Mouse (Mus musculus): ENCODE results near the gene Ugcg. TPM values are rescaled to one million over a fixed set of nuclear protein-coding genes. Genes with fewer than 3 reads are reported as not detected.

Ugcg gene
- polyA plus RNA-seq, 2 experiments: 15.3 to 34.0 TPM

DNA sequence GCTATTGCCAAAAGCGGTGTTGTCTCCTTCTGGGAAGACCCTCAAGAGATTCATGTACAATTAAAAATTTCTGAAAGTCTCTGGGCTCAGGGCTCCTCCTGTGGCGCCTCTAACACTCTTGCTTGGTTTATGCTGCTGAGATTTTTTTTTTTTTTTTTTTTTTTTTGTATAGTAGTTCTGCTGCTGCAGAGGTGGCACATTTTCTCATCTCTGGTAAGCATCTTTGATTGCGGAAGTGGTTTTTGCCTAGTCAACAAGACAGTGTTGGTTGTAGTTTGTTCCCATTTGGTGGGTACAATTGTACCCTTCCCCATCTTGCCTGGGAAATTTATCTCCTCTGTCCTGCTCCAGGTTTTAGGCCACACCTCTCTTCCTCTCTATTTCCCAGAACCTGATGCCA lies 47.3 kb downstream of the Ugcg start:
- ATAC-seq (ENCODE audit: low FRiP score, low read depth) (no peak), DNase-seq (ENCODE audit: low spot score) (no peak)
- Histone ChIP-seq H3K4me1 (ENCODE audit: control insufficient read depth, insufficient read depth, low read length) (peaks cover 3% of the 10 kb centered on the region; the same call in 1 of the 2 replicates), H3K27ac (replicated peaks; ENCODE audit: low read depth, low read length) (no peak overlapping the region), H3K9me3 (ENCODE audit: control insufficient read depth, low read length) (no peaks in the 10 kb centered on the region), H3K4me3 (replicated peaks; ENCODE audit: low read length) (no peak overlapping the region), H3K4me2 (replicated peaks; ENCODE audit: low read depth, low read length, severe bottlenecking) (no peak overlapping the region), H3K27me3 (ENCODE audit: control insufficient read depth, insufficient read depth, low read length) (no peaks in the 10 kb centered on the region), H3K36me3 (ENCODE audit: control insufficient read depth, insufficient read depth, low read length) (no peaks in the 10 kb centered on the region), H3K9ac (ENCODE audit: low read depth, low read length, severe bottlenecking) (no peak overlapping the region)
- 89% methylated on average over 3 of the region's 3 CpGs for WGBS
- TF ChIP-seq POLR2A (IDR thresholded peaks at IDR 0.05; ENCODE audit: borderline replicate concordance, extremely low read depth, insufficient read depth, insufficient read length): no peak

DNA sequence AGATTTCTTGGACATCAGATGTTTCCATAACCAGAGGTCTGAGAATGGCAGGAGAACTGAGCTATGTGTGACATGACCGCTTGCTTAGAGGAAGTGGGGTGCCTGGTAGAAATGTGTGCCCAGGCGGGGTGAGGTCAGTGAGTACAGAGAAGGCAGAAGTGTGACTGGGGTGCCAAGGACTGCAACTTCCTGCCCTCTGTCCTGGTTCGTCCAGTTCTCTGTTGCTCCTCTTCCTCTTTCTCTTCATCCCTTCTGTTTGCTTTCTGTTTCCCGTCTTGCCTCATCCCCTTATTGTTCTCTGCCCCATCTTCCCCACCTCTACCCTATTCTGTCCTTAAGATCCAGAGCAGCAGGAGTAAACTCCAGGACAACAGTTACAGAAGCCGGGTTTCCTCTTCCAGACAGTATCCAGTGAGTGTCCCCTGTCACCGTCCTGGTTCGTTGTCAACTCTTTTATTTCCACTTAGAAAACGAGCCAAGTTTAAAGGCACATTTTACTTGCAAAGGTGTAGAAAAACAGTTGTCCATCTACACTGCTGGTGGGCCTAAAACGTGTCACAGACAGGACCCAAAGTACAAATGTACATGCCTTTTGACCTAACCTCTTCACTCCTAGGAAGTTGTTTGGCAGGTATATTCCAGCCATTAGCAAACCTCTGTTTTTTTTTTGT lies 49.7 kb downstream of the Ugcg start:
- Histone ChIP-seq H3K4me3 (replicated peaks; ENCODE audit: low read length) (no peak overlapping the region), H3K9me3 (ENCODE audit: control insufficient read depth, low read length) (no peaks in the 10 kb centered on the region), H3K9ac (ENCODE audit: low read depth, low read length, severe bottlenecking) (no peak overlapping the region), H3K4me1 (ENCODE audit: control insufficient read depth, insufficient read depth, low read length) (no peaks in the 10 kb centered on the region), H3K27me3 (ENCODE audit: control insufficient read depth, insufficient read depth, low read length) (no peaks in the 10 kb centered on the region), H3K36me3 (ENCODE audit: control insufficient read depth, insufficient read depth, low read length) (no peaks in the 10 kb centered on the region), H3K27ac (replicated peaks; ENCODE audit: low read depth, low read length) (no peak overlapping the region), H3K4me2 (replicated peaks; ENCODE audit: low read depth, low read length, severe bottlenecking) (no peak overlapping the region)
- no peak for TF ChIP-seq POLR2A (IDR thresholded peaks at IDR 0.05; ENCODE audit: borderline replicate concordance, extremely low read depth, insufficient read depth, insufficient read length)
- ATAC-seq (ENCODE audit: low FRiP score, low read depth) (no peak), DNase-seq (ENCODE audit: low spot score) (no peak)
- 67% methylated on average over 9 of the region's 9 CpGs for WGBS

- H3K27ac ChIP-seq (replicated peaks; ENCODE audit: low read depth, low read length): no peak overlapping the region
- ATAC-seq (ENCODE audit: low FRiP score, low read depth) (no peak), DNase-seq (ENCODE audit: low spot score) (no peak)
- TF ChIP-seq POLR2A (IDR thresholded peaks at IDR 0.05; ENCODE audit: borderline replicate concordance, extremely low read depth, insufficient read depth, insufficient read length): no peak
- H3K36me3 ChIP-seq (ENCODE audit: control insufficient read depth, insufficient read depth, low read length): no peaks in the 10 kb centered on the region
- H3K27me3 ChIP-seq (ENCODE audit: control insufficient read depth, insufficient read depth, low read length): no peaks in the 10 kb centered on the region
- no peaks in the 10 kb centered on the region for H3K4me1 ChIP-seq (ENCODE audit: control insufficient read depth, insufficient read depth, low read length)
- H3K4me3 ChIP-seq (replicated peaks; ENCODE audit: low read length): no peak overlapping the region
- WGBS: 40% methylated on average over 9 of the region's 9 CpGs
- no peaks in the 10 kb centered on the region for H3K9me3 ChIP-seq (ENCODE audit: control insufficient read depth, low read length)
- no peak overlapping the region for H3K9ac ChIP-seq (ENCODE audit: low read depth, low read length, severe bottlenecking)
- no peak overlapping the region for H3K4me2 ChIP-seq (replicated peaks; ENCODE audit: low read depth, low read length, severe bottlenecking)
Measured at GRCm38 (mm10) chr4:59239312-59239728, 50.3 kb downstream of the Ugcg start.

DNA sequence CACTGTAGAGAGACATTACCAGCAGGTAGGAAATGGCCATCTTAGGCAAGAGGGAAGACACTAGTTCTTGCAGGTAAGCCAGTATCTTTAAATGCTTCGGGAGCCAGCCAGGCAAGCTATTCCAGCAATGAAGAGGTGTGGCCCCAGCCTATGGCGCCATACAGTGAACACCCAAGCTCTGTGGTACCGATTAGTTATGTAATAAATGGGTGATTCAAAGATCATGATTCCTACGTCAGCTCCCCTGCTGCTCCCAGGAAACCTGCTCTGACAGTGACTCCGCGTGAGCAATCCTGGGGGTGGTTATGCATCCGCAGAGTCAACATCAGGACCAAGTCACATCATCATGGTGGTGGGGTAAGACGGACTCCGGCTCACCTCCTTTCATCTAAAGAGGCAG lies 51.1 kb downstream of the Ugcg start:
- no peak for DNase-seq (ENCODE audit: low spot score)
- Histone ChIP-seq H3K9me3 (ENCODE audit: control insufficient read depth, low read length) (no peaks in the 10 kb centered on the region), H3K4me2 (replicated peaks; ENCODE audit: low read depth, low read length, severe bottlenecking) (no peak overlapping the region), H3K4me1 (ENCODE audit: control insufficient read depth, insufficient read depth, low read length) (no peaks in the 10 kb centered on the region), H3K9ac (ENCODE audit: low read depth, low read length, severe bottlenecking) (no peak overlapping the region), H3K27ac (replicated peaks; ENCODE audit: low read depth, low read length) (no peak overlapping the region), H3K36me3 (ENCODE audit: control insufficient read depth, insufficient read depth, low read length) (no peaks in the 10 kb centered on the region), H3K27me3 (ENCODE audit: control insufficient read depth, insufficient read depth, low read length) (no peaks in the 10 kb centered on the region), H3K4me3 (replicated peaks; ENCODE audit: low read length) (no peak overlapping the region)
- no peak for ATAC-seq (ENCODE audit: low FRiP score, low read depth)
- WGBS: 92% methylated on average over 9 of the region's 9 CpGs
- TF ChIP-seq POLR2A (IDR thresholded peaks at IDR 0.05; ENCODE audit: borderline replicate concordance, extremely low read depth, insufficient read depth, insufficient read length): no peak

- WGBS: 90% methylated on average over 4 of the region's 4 CpGs
- Histone ChIP-seq H3K9me3 (ENCODE audit: control insufficient read depth, low read length) (no peaks in the 10 kb centered on the region), H3K4me2 (replicated peaks; ENCODE audit: low read depth, low read length, severe bottlenecking) (no peak overlapping the region), H3K36me3 (ENCODE audit: control insufficient read depth, insufficient read depth, low read length) (no peaks in the 10 kb centered on the region), H3K4me1 (ENCODE audit: control insufficient read depth, insufficient read depth, low read length) (no peaks in the 10 kb centered on the region), H3K4me3 (replicated peaks; ENCODE audit: low read length) (no peak overlapping the region), H3K27me3 (ENCODE audit: control insufficient read depth, insufficient read depth, low read length) (no peaks in the 10 kb centered on the region), H3K9ac (ENCODE audit: low read depth, low read length, severe bottlenecking) (no peak overlapping the region), H3K27ac (replicated peaks; ENCODE audit: low read depth, low read length) (no peak overlapping the region)
- DNase-seq (ENCODE audit: low spot score): no peak
- no peak for TF ChIP-seq POLR2A (IDR thresholded peaks at IDR 0.05; ENCODE audit: borderline replicate concordance, extremely low read depth, insufficient read depth, insufficient read length)
- ATAC-seq (ENCODE audit: low FRiP score, low read depth): no peak
Measured at GRCm38 (mm10) chr4:59241096-59241495, 52.0 kb downstream of the Ugcg start.
